In the genomic region with DNA sequence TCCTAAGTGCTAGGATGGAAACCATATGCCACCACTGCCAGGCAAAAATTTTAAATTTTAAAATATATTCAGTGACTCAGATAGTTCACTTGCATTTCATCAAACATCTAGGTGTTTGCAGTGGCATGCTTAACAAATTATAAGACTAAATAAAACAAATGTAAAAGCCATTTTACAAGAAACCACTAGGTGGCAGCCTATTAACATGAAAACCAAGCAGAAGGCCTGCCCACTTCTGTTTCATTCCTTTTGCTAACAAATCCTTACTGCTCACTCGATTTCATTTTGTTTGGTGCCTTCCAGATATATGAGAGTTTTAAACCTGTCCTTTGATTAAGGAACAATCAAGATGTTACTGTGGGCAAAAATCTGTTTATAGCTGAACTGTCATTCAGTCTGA, we compare ENCODE assay signal across 9 mouse cellular contexts. TPM values are rescaled to one million over a fixed set of nuclear protein-coding genes. Genes with fewer than 3 reads are reported as not detected.
DNase-seq lines count a peak whose midpoint lies in the region; ATAC-seq and TF ChIP-seq lines count a peak whose summit lies in the region.
"Had no signal": no experiment of that assay in that cellular context is flagged by ENCODE, and none has a peak within 500 bp of the region (broad histone marks: within the 10 kb centered on the region; RNA-seq: fewer than 3 reads in every experiment).

No protein-coding gene starts in this region.

- H3K4me2 ChIP-seq in kidney, embryonic 14.5 days (replicated peaks; ENCODE audit: low read depth, low read length), result no peak overlapping the region
- no peak overlapping the region for H3K4me2 ChIP-seq in CH12.LX (ENCODE audit: insufficient read depth, low read depth, poor library complexity, severe bottlenecking)
- H3K4me2 ChIP-seq in embryonic facial prominence, embryonic 14.5 days (ENCODE audit: low read depth, low read length), result no peak overlapping the region
- H3K4me2 ChIP-seq: lung, embryonic 15.5 days had no signal

- dilution Hi-C loops in CH12.LX (cut with MboI; ENCODE audit: extremely low pct_ligation_motif_present, extremely low pct_unique_long_range_greater_than_20kb, low sequenced_read_pairs), result no loop called here

- H3K4me3 ChIP-seq in kidney, embryonic 14.5 days (ENCODE audit: low read length), result no peak overlapping the region
- H3K4me3 ChIP-seq in CH12.LX (replicated peaks in 1 of 3; ENCODE audit: low read depth in 2 of 3, low read length in 2 of 3, poor library complexity in 1 of 3), result no peak overlapping the region
- H3K4me3 ChIP-seq in embryonic facial prominence, embryonic 14.5 days (ENCODE audit: low read depth, low read length), result no peak overlapping the region
- H3K4me3 ChIP-seq: lung, embryonic 15.5 days had no signal

- no peaks in the 10 kb centered on the region for H3K27me3 ChIP-seq in kidney, embryonic 14.5 days (ENCODE audit: control insufficient read depth, insufficient read depth, low read length)
- H3K27me3 ChIP-seq in CH12.LX (replicated peaks), result no peaks in the 10 kb centered on the region
- H3K27me3 ChIP-seq in embryonic facial prominence, embryonic 14.5 days (replicated peaks; ENCODE audit: control insufficient read depth, insufficient read depth, low read length), result no peaks in the 10 kb centered on the region
- H3K27me3 ChIP-seq: lung, embryonic 15.5 days had no signal

- peak; percentile 38 for DNase-seq in adrenal gland, postnatal 14 days
- no peak for DNase-seq in adrenal gland, adult 2 months
- peak; percentile 33 for DNase-seq in kidney, postnatal 14 days
- DNase-seq in CH12.LX (ENCODE audit: extremely low read depth), result peak; percentile 51
- peak; percentile 85 for DNase-seq in embryonic facial prominence, embryonic 14.5 days (ENCODE audit: low spot score)
- DNase-seq in right cerebral cortex, postnatal 36 days (ENCODE audit: low spot score in 2 of 2), result no peak

- TF ChIP-seq RAD21 in CH12.LX (IDR thresholded peaks at IDR 0.05; ENCODE audit: low read depth, low read length), result peak; percentile 91

- TF ChIP-seq POLR2A in CH12.LX (IDR thresholded peaks at IDR 0.05; ENCODE audit: low read depth, low read length), result no peak

- in situ Hi-C loops in CH12.LX (cut with MboI; ENCODE audit: low pct_ligation_motif_present, low pct_unique_long_range_greater_than_20kb, low sequenced_read_pairs), result loop anchor here (10.0 to 25.0 kb wide), 2 partner anchors 491 to 838 kb away; no protein-coding TSS in a partner anchor

- peaks cover 2% of the 10 kb centered on the region; the same call in 1 of the 2 replicates for H3K79me2 ChIP-seq in CH12.LX (replicated peaks; ENCODE audit: control insufficient read depth, extremely low read depth, insufficient read depth, poor library complexity, severe bottlenecking)

- H3K9me3 ChIP-seq in kidney, embryonic 14.5 days (ENCODE audit: control insufficient read depth, low read length), result no peaks in the 10 kb centered on the region
- no peaks in the 10 kb centered on the region for H3K9me3 ChIP-seq in CH12.LX (replicated peaks; ENCODE audit: low read length)
- H3K9me3 ChIP-seq in embryonic facial prominence, embryonic 14.5 days (ENCODE audit: control insufficient read depth, low read length), result no peaks in the 10 kb centered on the region
- H3K9me3 ChIP-seq: lung, embryonic 15.5 days had no signal

- H3K4me1 ChIP-seq in kidney, embryonic 14.5 days (ENCODE audit: control insufficient read depth, insufficient read depth, low read length), result peaks cover 4% of the 10 kb centered on the region
- H3K4me1 ChIP-seq in CH12.LX (ENCODE audit: control insufficient read depth in 1 of 2, insufficient read depth in 2 of 2), result peaks cover 0 to 4% of the 10 kb centered on the region in 2 experiments; a peak in 2 of 4 replicates
- H3K4me1 ChIP-seq in embryonic facial prominence, embryonic 14.5 days (ENCODE audit: control insufficient read depth, insufficient read depth, low read length), result 0 out of 2 replicates have a peak, but pooled peaks cover under 1% of the 10 kb centered on the region

- TF ChIP-seq CTCF in CH12.LX (conservative IDR thresholded peaks at IDR 0.05 in 1 of 2, IDR thresholded peaks at IDR 0.05 in 1 of 2; ENCODE audit: low read depth in 2 of 2, low read length in 2 of 2), result peak; percentile 33 to 86; a peak in 3 of 4 replicates

- no peak for TF ChIP-seq EP300 in CH12.LX (IDR thresholded peaks at IDR 0.05; ENCODE audit: low read length)

- H3K36me3 ChIP-seq in kidney, embryonic 14.5 days (ENCODE audit: control insufficient read depth, insufficient read depth, low read length), result no peaks in the 10 kb centered on the region
- no peaks in the 10 kb centered on the region for H3K36me3 ChIP-seq in CH12.LX (replicated peaks in 1 of 2; ENCODE audit: control insufficient read depth in 1 of 2, insufficient read depth in 1 of 2, low read length in 1 of 2)
- H3K36me3 ChIP-seq in embryonic facial prominence, embryonic 14.5 days (ENCODE audit: control insufficient read depth, insufficient read depth, low read length), result no peaks in the 10 kb centered on the region
- H3K36me3 ChIP-seq: lung, embryonic 15.5 days had no signal

- H3K9ac ChIP-seq in kidney, embryonic 14.5 days (ENCODE audit: low read depth, low read length), result no peak overlapping the region
- no peak overlapping the region for H3K9ac ChIP-seq in CH12.LX (ENCODE audit: insufficient read depth, low read depth)
- H3K9ac ChIP-seq in embryonic facial prominence, embryonic 14.5 days (ENCODE audit: low read depth, low read length), result no peak overlapping the region
- H3K9ac ChIP-seq: lung, embryonic 15.5 days had no signal

- 2% methylated on average over 1 of the region's 1 CpGs for WGBS in kidney, embryonic 14.5 days
- 2% methylated on average over 1 of the region's 1 CpGs for WGBS in embryonic facial prominence, embryonic 14.5 days

- no peak for ATAC-seq in kidney, embryonic 14.5 days (ENCODE audit: low FRiP score, low TSS enrichment)
- ATAC-seq in embryonic facial prominence, embryonic 14.5 days (ENCODE audit: low read depth), result no peak
- ATAC-seq in monocyte, adult 5-6 weeks (replicated peaks; ENCODE audit: insufficient number of reproducible peaks, low FRiP score, low TSS enrichment, poor library complexity, severe bottlenecking), result no peak

- H3K27ac ChIP-seq in kidney, embryonic 14.5 days (ENCODE audit: low read depth, low read length), result no peak overlapping the region
- H3K27ac ChIP-seq in CH12.LX (ENCODE audit: insufficient read depth, low read depth), result no peak overlapping the region
- H3K27ac ChIP-seq in embryonic facial prominence, embryonic 14.5 days (replicated peaks; ENCODE audit: low read depth, low read length), result no peak overlapping the region
- H3K27ac ChIP-seq: lung, embryonic 15.5 days had no signal

TF ChIP-seq in CH12.LX, 34 proteins besides CTCF, POLR2A, EP300 and RAD21:
- TF ChIP-seq SMC3 (IDR thresholded peaks at IDR 0.05; ENCODE audit: low read depth, low read length) (peak; percentile 87), ZC3H11A (IDR thresholded peaks at IDR 0.05; ENCODE audit: low read depth, low read length) (peak; percentile 75; the same call in 1 of the 2 replicates), BHLHE40 (IDR thresholded peaks at IDR 0.05; ENCODE audit: low read depth, low read length) (no peak), ELF1 (IDR thresholded peaks at IDR 0.05; ENCODE audit: low read depth, low read length) (no peak)

RNA-seq across cellular contexts. Expression of a gene that starts 4.4 kb away (rescaled TPM):
- total RNA-seq in adrenal gland, postnatal 14 days (2021), result 9.5 and 10.7 TPM in 2 replicates
- total RNA-seq in adrenal gland, adult 2 months (2021), result 1 to 10 TPM; 8.6 to 9.2 TPM
- 2.9 and 3.2 TPM in 2 replicates for polyA plus RNA-seq in adrenal gland, adult 2 months (2012; rRNA removed)
- 14.5 and 24.2 TPM in 2 replicates for polyA plus RNA-seq in kidney, embryonic 14.5 days (2014; fragmentation: Nextera tagmentation; extraction: Ambion mirVana)
- total RNA-seq in CH12.LX (2012; rRNA removed), result 27.2 and 31.8 TPM in 2 replicates
- 29.7 and 30.3 TPM in 2 replicates for total RNA-seq in CH12.LX (2014; rRNA removed)
- polyA plus RNA-seq in CH12.LX (2012; ENCODE audit: insufficient read length, low read depth), result 29.7 and 34.0 TPM in 2 replicates
- 12.0 and 14.6 TPM in 2 replicates for polyA plus RNA-seq in embryonic facial prominence, embryonic 14.5 days (2014; fragmentation: Nextera tagmentation; extraction: Ambion mirVana)
- total RNA-seq in monocyte, adult 5-6 weeks (2017), result 7.4 to 18.3 TPM (median 8.6 TPM) in 3 replicates

RNA-seq across cellular contexts. Expression of a gene that starts 51.9 kb away (rescaled TPM):
- 3.0 and 3.5 TPM in 2 replicates for total RNA-seq in adrenal gland, postnatal 14 days (2021)
- total RNA-seq in adrenal gland, adult 2 months (2021), result 1 to 10 TPM; 1.8 to 4.2 TPM
- 1.7 and 1.8 TPM in 2 replicates for polyA plus RNA-seq in adrenal gland, adult 2 months (2012; rRNA removed)
- polyA plus RNA-seq in kidney, embryonic 14.5 days (2014; fragmentation: Nextera tagmentation; extraction: Ambion mirVana), result 3.2 and 5.5 TPM in 2 replicates
- total RNA-seq in CH12.LX (2012; rRNA removed), result 3.4 and 4.4 TPM in 2 replicates
- total RNA-seq in CH12.LX (2014; rRNA removed), result 2.2 and 2.7 TPM in 2 replicates
- 2.1 and 3.3 TPM in 2 replicates for polyA plus RNA-seq in CH12.LX (2012; ENCODE audit: insufficient read length, low read depth)
- 3.9 and 7.1 TPM in 2 replicates for polyA plus RNA-seq in embryonic facial prominence, embryonic 14.5 days (2014; fragmentation: Nextera tagmentation; extraction: Ambion mirVana)
- 1.6 to 2.9 TPM (median 1.8 TPM) in 3 replicates for total RNA-seq in monocyte, adult 5-6 weeks (2017)

RNA-seq across cellular contexts. Expression of a gene that starts 55.5 kb away (rescaled TPM):
- total RNA-seq in adrenal gland, postnatal 14 days (2021), result 0.15 and 0.30 TPM in 2 replicates
- under 1 TPM; 0.20 to 0.24 TPM for total RNA-seq in adrenal gland, adult 2 months (2021)
- 0.04 and 0.13 TPM in 2 replicates for polyA plus RNA-seq in adrenal gland, adult 2 months (2012; rRNA removed)
- not detected in 2 replicates for polyA plus RNA-seq in kidney, embryonic 14.5 days (2014; fragmentation: Nextera tagmentation; extraction: Ambion mirVana)
- total RNA-seq in CH12.LX (2012; rRNA removed) (not detected in 2 replicates), CH12.LX (2014; rRNA removed) (not detected in 2 replicates)
- polyA plus RNA-seq in CH12.LX (2012; ENCODE audit: insufficient read length, low read depth), result not detected in 2 replicates
- 0.18 and 0.24 TPM in 2 replicates for polyA plus RNA-seq in embryonic facial prominence, embryonic 14.5 days (2014; fragmentation: Nextera tagmentation; extraction: Ambion mirVana)
- 0.75 to 1.5 TPM (median 1.1 TPM) in 3 replicates for total RNA-seq in monocyte, adult 5-6 weeks (2017)

Comparison
In these comparisons a context has a peak if more than half of its experiments do, and no peak if none do; other contexts are left out.
1. DNase-seq: peak in adrenal gland, postnatal 14 days (single experiment), kidney, postnatal 14 days (single experiment), CH12.LX (single experiment) and embryonic facial prominence, embryonic 14.5 days (single experiment); none in adrenal gland, adult 2 months (single experiment) and right cerebral cortex, postnatal 36 days (0 of 2).